Mouse (Mus musculus) layer of hippocampus, postnatal 10 days (tissue): ENCODE data around the gene D1Ertd622e. TPM values are rescaled to one million over a fixed set of nuclear protein-coding genes. Genes with fewer than 3 reads are reported as not detected.

Experiments
- DNase-seq, 2 experiments: peaks; one replicate each; pipeline ENCODE4 v3.0.0; 2021; ENCODE audit warnings: low spot score in 2 of 2
- total RNA-seq, 2 experiments: library from RNA; stranded (reverse); gene quantifications; 2 replicates each; pipeline ENCODE4 v1.2.3; 2021

The D1Ertd622e gene
- total RNA-seq, 2 experiments from 2014 or later: 40.8 to 46.7 TPM

- DNase-seq: no peak
Observed at GRCm38 (mm10) chr1:97634104-97634503, 27.8 kb downstream of the D1Ertd622e start.

GRCm38 (mm10) chr1:97632545-97633256, 29.2 kb downstream of the D1Ertd622e start:
- DNase-seq: no peak

GRCm38 (mm10) chr1:97631843-97632470, 29.9 kb downstream of the D1Ertd622e start:
- no peak for DNase-seq

- no peak for DNase-seq
Observed at GRCm38 (mm10) chr1:97630146-97630545, 31.7 kb downstream of the D1Ertd622e start.

GRCm38 (mm10) chr1:97628859-97629258, 33.0 kb downstream of the D1Ertd622e start:
- no peak for DNase-seq

- no peak for DNase-seq
Observed at GRCm38 (mm10) chr1:97628016-97628415, 33.9 kb downstream of the D1Ertd622e start.

- no peak for DNase-seq
Observed at GRCm38 (mm10) chr1:97625427-97625826, 36.4 kb downstream of the D1Ertd622e start.

GRCm38 (mm10) chr1:97624386-97624785, 37.5 kb downstream of the D1Ertd622e start:
- DNase-seq: no peak

GRCm38 (mm10) chr1:97623214-97623856, 38.5 kb downstream of the D1Ertd622e start:
- no peak for DNase-seq

- no peak for DNase-seq
Observed at GRCm38 (mm10) chr1:97622574-97623208, 39.2 kb downstream of the D1Ertd622e start.

GRCm38 (mm10) chr1:97619621-97620320, 42.1 kb downstream of the D1Ertd622e start:
- DNase-seq: no peak

- DNase-seq: no peak
Observed at GRCm38 (mm10) chr1:97615525-97615924, 46.3 kb downstream of the D1Ertd622e start.

- no peak for DNase-seq
Observed at GRCm38 (mm10) chr1:97614531-97615462, 47.1 kb downstream of the D1Ertd622e start.

- no peak for DNase-seq
Observed at GRCm38 (mm10) chr1:97611747-97612146, 50.1 kb downstream of the D1Ertd622e start.

- DNase-seq: no peak
Observed at GRCm38 (mm10) chr1:97603361-97603760, 58.5 kb downstream of the D1Ertd622e start.

- no peak for DNase-seq
Observed at GRCm38 (mm10) chr1:97600371-97600770, 61.5 kb downstream of the D1Ertd622e start.

- no peak for DNase-seq
Observed at GRCm38 (mm10) chr1:97599101-97599500, 62.8 kb downstream of the D1Ertd622e start.

- no peak for DNase-seq
Observed at GRCm38 (mm10) chr1:97588561-97588960, 73.3 kb downstream of the D1Ertd622e start.

GRCm38 (mm10) chr1:97585106-97585505, 76.8 kb downstream of the D1Ertd622e start:
- no peak for DNase-seq

GRCm38 (mm10) chr1:97584171-97584570, 77.7 kb downstream of the D1Ertd622e start:
- no peak for DNase-seq
